Comparison of ENCODE assay signal across 8 mouse cellular contexts in the genomic region with DNA sequence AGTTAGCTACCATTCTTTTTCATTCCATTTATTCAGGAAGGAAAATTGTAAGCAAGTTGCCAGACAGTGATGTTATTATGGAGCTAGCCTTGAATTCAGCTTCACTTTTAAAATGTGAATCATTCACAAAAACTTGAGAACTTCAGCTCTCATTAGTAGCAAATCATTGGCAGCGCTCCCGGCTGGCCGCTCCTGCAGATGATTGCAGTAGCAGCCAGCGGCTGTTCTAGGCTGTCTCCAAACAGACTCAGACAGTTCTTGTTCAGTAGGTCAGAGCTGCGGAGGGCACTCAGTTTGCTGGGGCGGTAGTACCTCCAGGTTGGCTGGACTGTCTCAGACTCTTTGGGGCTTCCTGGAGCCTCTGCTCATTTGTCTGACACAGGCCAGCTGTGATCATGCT. TPM values are rescaled to one million over a fixed set of nuclear protein-coding genes. Genes with fewer than 3 reads are reported as not detected.
DNase-seq lines count a peak whose midpoint lies in the region; ATAC-seq and TF ChIP-seq lines count a peak whose summit lies in the region.

No protein-coding gene starts in this region.

- no peak overlapping the region for H3K4me3 ChIP-seq in midbrain, postnatal 0 days (ENCODE audit: low read depth, low read length)
- H3K4me3 ChIP-seq in midbrain, embryonic 11.5 days (ENCODE audit: low read depth, low read length), result no peak overlapping the region
- H3K4me3 ChIP-seq in layer of hippocampus, adult 2 months, result no peak overlapping the region
- H3K4me3 ChIP-seq in myocyte, result no peak overlapping the region
- no peak overlapping the region for H3K4me3 ChIP-seq in midbrain, embryonic 15.5 days
- H3K4me3 ChIP-seq in midbrain, embryonic 13.5 days (replicated peaks), result no peak overlapping the region

- H3K4me1 ChIP-seq in midbrain, postnatal 0 days (ENCODE audit: insufficient read depth, low read length), result no peaks in the 10 kb centered on the region
- H3K4me1 ChIP-seq in midbrain, embryonic 11.5 days (ENCODE audit: control insufficient read depth, insufficient read depth, low read length), result no peaks in the 10 kb centered on the region
- H3K4me1 ChIP-seq in midbrain, embryonic 15.5 days, result no peaks in the 10 kb centered on the region
- 0 out of 2 replicates have a peak, but pooled peaks cover 7% of the 10 kb centered on the region for H3K4me1 ChIP-seq in midbrain, embryonic 13.5 days (replicated peaks)

- H3K27me3 ChIP-seq in midbrain, postnatal 0 days (ENCODE audit: insufficient read depth, low read length), result no peaks in the 10 kb centered on the region
- no peaks in the 10 kb centered on the region for H3K27me3 ChIP-seq in midbrain, embryonic 11.5 days (ENCODE audit: control insufficient read depth, insufficient read depth, low read length)
- no peaks in the 10 kb centered on the region for H3K27me3 ChIP-seq in myocyte (ENCODE audit: control insufficient read depth, insufficient read depth, insufficient read length)
- no peaks in the 10 kb centered on the region for H3K27me3 ChIP-seq in midbrain, embryonic 15.5 days (replicated peaks)
- H3K27me3 ChIP-seq in midbrain, embryonic 13.5 days, result no peaks in the 10 kb centered on the region

- H3K79me2 ChIP-seq in myocyte (ENCODE audit: control insufficient read depth, insufficient read depth), result peaks cover 89% of the 10 kb centered on the region

- no peaks in the 10 kb centered on the region for H3K36me3 ChIP-seq in midbrain, postnatal 0 days (ENCODE audit: insufficient read depth, low read length)
- no peaks in the 10 kb centered on the region for H3K36me3 ChIP-seq in midbrain, embryonic 11.5 days (ENCODE audit: control insufficient read depth, insufficient read depth, low read length)
- H3K36me3 ChIP-seq in myocyte (ENCODE audit: control insufficient read depth, insufficient read depth), result peaks cover 3% of the 10 kb centered on the region
- H3K36me3 ChIP-seq in midbrain, embryonic 15.5 days (replicated peaks), result no peaks in the 10 kb centered on the region
- H3K36me3 ChIP-seq in midbrain, embryonic 13.5 days, result no peaks in the 10 kb centered on the region

- 69% methylated on average over 6 of the region's 6 CpGs for WGBS in midbrain, postnatal 0 days
- WGBS in midbrain, embryonic 11.5 days, result 87% methylated on average over 6 of the region's 6 CpGs
- WGBS in midbrain, embryonic 15.5 days, result 84% methylated on average over 6 of the region's 6 CpGs
- 86% methylated on average over 6 of the region's 6 CpGs for WGBS in midbrain, embryonic 13.5 days

- no peak overlapping the region for H3K27ac ChIP-seq in midbrain, postnatal 0 days (ENCODE audit: low read depth, low read length)
- no peak overlapping the region for H3K27ac ChIP-seq in midbrain, embryonic 11.5 days (ENCODE audit: low read depth, low read length)
- no peak overlapping the region for H3K27ac ChIP-seq in layer of hippocampus, adult 2 months
- no peak overlapping the region for H3K27ac ChIP-seq in midbrain, embryonic 15.5 days
- no peak overlapping the region for H3K27ac ChIP-seq in midbrain, embryonic 13.5 days

- H3ac ChIP-seq in myocyte (ENCODE audit: control insufficient read depth, insufficient read length), result no peak overlapping the region

- no peak for TF ChIP-seq CTCF in midbrain, postnatal 0 days (IDR thresholded peaks at IDR 0.05)
- TF ChIP-seq CTCF in layer of hippocampus, adult 2 months (conservative IDR thresholded peaks at IDR 0.05), result no peak

- H3K4me2 ChIP-seq in midbrain, postnatal 0 days (ENCODE audit: low read depth, low read length, poor library complexity, severe bottlenecking), result no peak overlapping the region
- no peak overlapping the region for H3K4me2 ChIP-seq in midbrain, embryonic 11.5 days
- peak overlapping the region; percentile 71 for H3K4me2 ChIP-seq in myocyte (ENCODE audit: low read depth)
- no peak overlapping the region for H3K4me2 ChIP-seq in midbrain, embryonic 15.5 days
- H3K4me2 ChIP-seq in midbrain, embryonic 13.5 days (replicated peaks), result no peak overlapping the region

- DNase-seq in midbrain, postnatal 0 days (ENCODE audit: low spot score), result peak; percentile 46
- DNase-seq in midbrain, embryonic 11.5 days (ENCODE audit: low spot score, missing footprints), result no peak
- peak; percentile 84 to 94 for DNase-seq in gastrocnemius, postnatal 4 days (ENCODE audit: low spot score in 2 of 2)
- peak; percentile 63 to 68 for DNase-seq in layer of hippocampus, adult 2 months (ENCODE audit: low spot score in 2 of 2)
- DNase-seq in spleen, adult 18-20 months, result no peak

- no peak for TF ChIP-seq POLR2A in myocyte (IDR thresholded peaks at IDR 0.05; ENCODE audit: insufficient read length, low read depth)

- no peak overlapping the region for H3K9ac ChIP-seq in midbrain, postnatal 0 days (replicated peaks; ENCODE audit: low read length, poor library complexity, severe bottlenecking)
- H3K9ac ChIP-seq in midbrain, embryonic 11.5 days (ENCODE audit: low read length), result no peak overlapping the region
- no peak overlapping the region for H3K9ac ChIP-seq in midbrain, embryonic 15.5 days
- no peak overlapping the region for H3K9ac ChIP-seq in midbrain, embryonic 13.5 days (replicated peaks)

- no peak for ATAC-seq in midbrain, postnatal 0 days (ENCODE audit: low FRiP score)
- ATAC-seq in midbrain, embryonic 11.5 days (ENCODE audit: low FRiP score), result no peak
- ATAC-seq in midbrain, embryonic 15.5 days (replicated peaks), result no peak
- no peak for ATAC-seq in midbrain, embryonic 13.5 days

- no peaks in the 10 kb centered on the region for H3K9me3 ChIP-seq in midbrain, postnatal 0 days (ENCODE audit: low read length)
- no peaks in the 10 kb centered on the region for H3K9me3 ChIP-seq in midbrain, embryonic 11.5 days (ENCODE audit: control insufficient read depth, low read length)
- no peaks in the 10 kb centered on the region for H3K9me3 ChIP-seq in midbrain, embryonic 15.5 days
- no peaks in the 10 kb centered on the region for H3K9me3 ChIP-seq in midbrain, embryonic 13.5 days

TF ChIP-seq in myocyte, 11 proteins besides CTCF, POLR2A, EP300 and RAD21 (continues in another document):
- TF ChIP-seq TCF3 (IDR thresholded peaks at IDR 0.05; ENCODE audit: insufficient read length, low read depth), result no peak
- TF ChIP-seq REST (IDR thresholded peaks at IDR 0.05; ENCODE audit: insufficient read depth, insufficient read length), result no peak
- TF ChIP-seq MYOG (IDR thresholded peaks at IDR 0.05; ENCODE audit: control insufficient read depth in 1 of 3, insufficient read depth in 1 of 3, insufficient read length in 2 of 3, low read depth in 2 of 3), result peak in 1 of 3 experiments; percentile 9

RNA-seq across cellular contexts. Expression of a gene that starts 11.9 kb away (rescaled TPM):
- 17.5 and 22.1 TPM in 2 replicates for total RNA-seq in midbrain, postnatal 0 days (2014; rRNA removed)
- polyA plus RNA-seq in midbrain, postnatal 0 days (2015; fragmentation: Nextera tagmentation; extraction: Ambion mirVana), result 12.2 and 12.8 TPM in 2 replicates
- polyA plus RNA-seq in midbrain, embryonic 11.5 days (2014; fragmentation: Nextera tagmentation; extraction: Ambion mirVana), result 6.9 and 7.0 TPM in 2 replicates
- total RNA-seq in gastrocnemius, postnatal 4 days (2021), result 10 to 100 TPM; 37.5 to 39.7 TPM
- 10 to 100 TPM; 14.0 to 14.6 TPM for total RNA-seq in layer of hippocampus, adult 2 months (2021)
- polyA plus RNA-seq in myocyte (2012; fragmentation: generic; extraction: Trizol), result 141 TPM
- 10.0 and 13.6 TPM in 2 replicates for polyA plus RNA-seq in midbrain, embryonic 15.5 days (2015; fragmentation: Nextera tagmentation; extraction: Ambion mirVana)
- 6.4 and 7.3 TPM in 2 replicates for polyA plus RNA-seq in midbrain, embryonic 13.5 days (2015; fragmentation: Nextera tagmentation; extraction: Ambion mirVana)

RNA-seq across cellular contexts. Expression of a gene that starts 12.5 kb away (rescaled TPM):
- 45.7 and 62.5 TPM in 2 replicates for total RNA-seq in midbrain, postnatal 0 days (2014; rRNA removed)
- polyA plus RNA-seq in midbrain, postnatal 0 days (2015; fragmentation: Nextera tagmentation; extraction: Ambion mirVana), result 26.1 TPM in 2 replicates
- polyA plus RNA-seq in midbrain, embryonic 11.5 days (2014; fragmentation: Nextera tagmentation; extraction: Ambion mirVana), result 27.0 and 33.4 TPM in 2 replicates
- total RNA-seq in gastrocnemius, postnatal 4 days (2021), result 10 to 100 TPM; 20.5 to 29.1 TPM
- total RNA-seq in layer of hippocampus, adult 2 months (2021), result 10 to 100 TPM; 30.9 to 39.2 TPM
- polyA plus RNA-seq in myocyte (2012; fragmentation: generic; extraction: Trizol), result 34.2 TPM
- polyA plus RNA-seq in midbrain, embryonic 15.5 days (2015; fragmentation: Nextera tagmentation; extraction: Ambion mirVana), result 34.9 and 37.5 TPM in 2 replicates
- 32.4 and 34.8 TPM in 2 replicates for polyA plus RNA-seq in midbrain, embryonic 13.5 days (2015; fragmentation: Nextera tagmentation; extraction: Ambion mirVana)

RNA-seq across cellular contexts. Expression of a gene that starts 42.3 kb away (rescaled TPM):
- 0.71 and 1.7 TPM in 2 replicates for total RNA-seq in midbrain, postnatal 0 days (2014; rRNA removed)
- 0.81 and 2.4 TPM in 2 replicates for polyA plus RNA-seq in midbrain, postnatal 0 days (2015; fragmentation: Nextera tagmentation; extraction: Ambion mirVana)
- polyA plus RNA-seq in midbrain, embryonic 11.5 days (2014; fragmentation: Nextera tagmentation; extraction: Ambion mirVana), result not detected in 2 replicates
- 10 to 100 TPM; 50.1 to 73.1 TPM for total RNA-seq in gastrocnemius, postnatal 4 days (2021)
- total RNA-seq in layer of hippocampus, adult 2 months (2021), result not detected
- polyA plus RNA-seq in myocyte (2012; fragmentation: generic; extraction: Trizol), result 110 TPM
- polyA plus RNA-seq in midbrain, embryonic 15.5 days (2015; fragmentation: Nextera tagmentation; extraction: Ambion mirVana), result 0.56 and 0.83 TPM in 2 replicates
- 0.19 and 0.31 TPM in 2 replicates for polyA plus RNA-seq in midbrain, embryonic 13.5 days (2015; fragmentation: Nextera tagmentation; extraction: Ambion mirVana)

RNA-seq across cellular contexts. Expression of a gene that starts 51.9 kb away (rescaled TPM):
- 3.1 TPM in 2 replicates for total RNA-seq in midbrain, postnatal 0 days (2014; rRNA removed)
- polyA plus RNA-seq in midbrain, postnatal 0 days (2015; fragmentation: Nextera tagmentation; extraction: Ambion mirVana), result 3.4 and 4.0 TPM in 2 replicates
- 0.80 and 1.2 TPM in 2 replicates for polyA plus RNA-seq in midbrain, embryonic 11.5 days (2014; fragmentation: Nextera tagmentation; extraction: Ambion mirVana)
- total RNA-seq in gastrocnemius, postnatal 4 days (2021), result 1 to 10 TPM; 7.1 to 8.8 TPM
- total RNA-seq in layer of hippocampus, adult 2 months (2021), result 1 to 10 TPM; 7.4 to 8.6 TPM
- 2.4 TPM for polyA plus RNA-seq in myocyte (2012; fragmentation: generic; extraction: Trizol)
- 1.1 and 1.3 TPM in 2 replicates for polyA plus RNA-seq in midbrain, embryonic 15.5 days (2015; fragmentation: Nextera tagmentation; extraction: Ambion mirVana)
- 0.58 and 0.89 TPM in 2 replicates for polyA plus RNA-seq in midbrain, embryonic 13.5 days (2015; fragmentation: Nextera tagmentation; extraction: Ambion mirVana)

RNA-seq across cellular contexts. Expression of a gene that starts 58.6 kb away (rescaled TPM):
- 0.24 TPM in 1 of 2 replicates, not detected in the other for total RNA-seq in midbrain, postnatal 0 days (2014; rRNA removed)
- not detected in 2 replicates for polyA plus RNA-seq in midbrain, postnatal 0 days (2015; fragmentation: Nextera tagmentation; extraction: Ambion mirVana)
- 0.10 TPM in 1 of 2 replicates, not detected in the other for polyA plus RNA-seq in midbrain, embryonic 11.5 days (2014; fragmentation: Nextera tagmentation; extraction: Ambion mirVana)
- under 1 TPM; 0.75 to 0.91 TPM for total RNA-seq in gastrocnemius, postnatal 4 days (2021)
- 1 to 10 TPM; 1.6 to 1.9 TPM for total RNA-seq in layer of hippocampus, adult 2 months (2021)
- 0.30 TPM for polyA plus RNA-seq in myocyte (2012; fragmentation: generic; extraction: Trizol)
- polyA plus RNA-seq in midbrain, embryonic 15.5 days (2015; fragmentation: Nextera tagmentation; extraction: Ambion mirVana), result not detected in 2 replicates
- not detected in 2 replicates for polyA plus RNA-seq in midbrain, embryonic 13.5 days (2015; fragmentation: Nextera tagmentation; extraction: Ambion mirVana)

Comparison
In these comparisons a context has a peak if more than half of its experiments do, and no peak if none do; other contexts are left out.
1. DNase-seq: peak in midbrain, postnatal 0 days (single experiment), gastrocnemius, postnatal 4 days (2 of 2) and layer of hippocampus, adult 2 months (2 of 2); none in midbrain, embryonic 11.5 days (single experiment) and spleen, adult 18-20 months (0 of 2).
2. RNA of a gene that starts 42.3 kb away (polyA plus RNA-seq): 110 TPM in myocyte (single experiment); 0.81 to 2.4 TPM in midbrain, postnatal 0 days, 0.56 to 0.83 TPM in midbrain, embryonic 15.5 days, 0.19 to 0.31 TPM in midbrain, embryonic 13.5 days and not detected in midbrain, embryonic 11.5 days; every median in the first group is over 10 times any median in the second.